Mouse (Mus musculus) bone marrow, adult 2 months (tissue): ENCODE data around the gene Lin52. TPM values are rescaled to one million over a fixed set of nuclear protein-coding genes. Genes with fewer than 3 reads are reported as not detected.

Source experiments
- H3K27ac ChIP-seq: fragments of 200-500 bp; 2 replicates; pipeline ENCODE4 v1.5.1; 2012; ENCODE audit warnings: low read depth, mild to moderate bottlenecking, control low read depth, inconsistent platforms, low read length; ENCODE audit not compliant: control insufficient read depth, poor library complexity, insufficient read depth
- H3K4me1 ChIP-seq: fragments of 200-500 bp; 2 replicates; pipeline ENCODE4 v1.6.1; 2011; ENCODE audit warnings: low read length; ENCODE audit not compliant: control insufficient read depth, insufficient read depth
- H3K4me3 ChIP-seq: fragments of 200-500 bp; replicated peaks from 2 replicates; pipeline ENCODE3; 2011; ENCODE audit warnings: mild to moderate bottlenecking, low read depth, low read length, control low read depth; ENCODE audit not compliant: control insufficient read depth
- CTCF ChIP-seq: fragments of 200-500 bp; IDR thresholded peaks from 2 replicates; pipeline ENCODE4 v1.5.1; 2011; ENCODE audit warnings: low read length, control low read depth; ENCODE audit not compliant: control insufficient read depth, insufficient read depth
- POLR2A ChIP-seq: fragments of 200-500 bp; IDR thresholded peaks from 2 replicates; pipeline ENCODE4 v1.6.1; 2011; ENCODE audit warnings: low read depth, mild to moderate bottlenecking, control low read depth, low read length, borderline replicate concordance; ENCODE audit not compliant: control insufficient read depth
- WGBS: fragments of 180-500 bp; shearing (Covaris S2); methylation state at CpG from one replicate; pipeline ENCODE4 v1.1.7; 2018; 5-methylcytosine and 5-hydroxymethylcytosine counted together
- polyA plus RNA-seq: library from polyadenylated mRNA; stranded (reverse); fragments of >200 nt; gene quantifications from 2 replicates; pipeline ENCODE4 v1.2.4, GENCODE M21; 2011; ENCODE audit warnings: low replicate concordance; ENCODE audit not compliant: missing spikeins, insufficient read depth, insufficient read length

Lin52 gene
- polyA plus RNA-seq, 1 experiment: 13.0 TPM

- Histone ChIP-seq H3K4me3 (peak overlapping the region; percentile 89), H3K4me1 (no peaks in the 10 kb centered on the region), H3K27ac (peak overlapping the region; percentile 32)
- WGBS: under 1% methylated on average over 11 of the region's 11 CpGs
- TF ChIP-seq POLR2A (no peak), CTCF (no peak)
Measured at GRCm38 (mm10) chr12:84451801-84452200, 579 bp downstream of the Lin52 start.

- TF ChIP-seq POLR2A: no peak
- no peak for TF ChIP-seq CTCF
- 94% methylated on average over 3 of the region's 3 CpGs for WGBS
- no peak overlapping the region for H3K27ac ChIP-seq
- no peaks in the 10 kb centered on the region for H3K4me1 ChIP-seq
- no peak overlapping the region for H3K4me3 ChIP-seq
Measured at GRCm38 (mm10) chr12:84456911-84457310, 5.7 kb downstream of the Lin52 start.

- TF ChIP-seq CTCF (no peak), POLR2A (no peak)
- Histone ChIP-seq H3K4me3 (no peak overlapping the region), H3K4me1 (no peaks in the 10 kb centered on the region), H3K27ac (no peak overlapping the region)
- 74% methylated on average over 1 of the region's 1 CpGs for WGBS
Measured at GRCm38 (mm10) chr12:84459845-84460244, 8.6 kb downstream of the Lin52 start.

- no peaks in the 10 kb centered on the region for H3K4me1 ChIP-seq
- no peak overlapping the region for H3K4me3 ChIP-seq
- TF ChIP-seq POLR2A: no peak
- TF ChIP-seq CTCF: no peak
- H3K27ac ChIP-seq: no peak overlapping the region
- WGBS: 89% methylated on average over 5 of the region's 5 CpGs
Measured at GRCm38 (mm10) chr12:84461416-84461815, 10.2 kb downstream of the Lin52 start.

GRCm38 (mm10) chr12:84462856-84463255 is 11.6 kb downstream of the Lin52 start:
- 86% methylated on average over 3 of the region's 3 CpGs for WGBS
- Histone ChIP-seq H3K4me3 (no peak overlapping the region), H3K4me1 (no peaks in the 10 kb centered on the region), H3K27ac (no peak overlapping the region)
- TF ChIP-seq POLR2A (no peak), CTCF (no peak)

GRCm38 (mm10) chr12:84468701-84469100 is 17.5 kb downstream of the Lin52 start:
- Histone ChIP-seq H3K4me1 (no peaks in the 10 kb centered on the region), H3K4me3 (no peak overlapping the region), H3K27ac (no peak overlapping the region)
- WGBS: 0% methylated on average over 1 of the region's 1 CpGs
- TF ChIP-seq POLR2A: no peak
- no peak for TF ChIP-seq CTCF

GRCm38 (mm10) chr12:84478937-84479336 is 27.7 kb downstream of the Lin52 start:
- no peak overlapping the region for H3K27ac ChIP-seq
- H3K4me3 ChIP-seq: no peak overlapping the region
- WGBS: 89% methylated on average over 7 of the region's 7 CpGs
- H3K4me1 ChIP-seq: no peaks in the 10 kb centered on the region
- no peak for TF ChIP-seq POLR2A

- TF ChIP-seq POLR2A: no peak
- TF ChIP-seq CTCF: no peak
- no peaks in the 10 kb centered on the region; the same call in 1 of the 2 replicates for H3K4me1 ChIP-seq
- H3K4me3 ChIP-seq: no peak overlapping the region
- 89% methylated on average over 2 of the region's 2 CpGs for WGBS
- no peak overlapping the region for H3K27ac ChIP-seq
Measured at GRCm38 (mm10) chr12:84481251-84481650, 30.0 kb downstream of the Lin52 start.

GRCm38 (mm10) chr12:84482778-84483585 is 31.8 kb downstream of the Lin52 start:
- Histone ChIP-seq H3K27ac (no peak overlapping the region), H3K4me1 (no peaks in the 10 kb centered on the region; the same call in 1 of the 2 replicates), H3K4me3 (no peak overlapping the region)
- WGBS: 90% methylated on average over 14 of the region's 14 CpGs
- TF ChIP-seq POLR2A (no peak), CTCF (no peak)
